Mouse (Mus musculus) liver, adult 2 months (tissue): ENCODE measurements around the gene Cers5.

Experiments
- CTCF ChIP-seq: fragments of 200-500 bp; IDR thresholded peaks from 2 replicates; pipeline ENCODE4 v1.5.1; 2011; ENCODE audit warnings: low read depth, low read length, control low read depth
- POLR2A ChIP-seq: fragments of 200-500 bp; IDR thresholded peaks from 2 replicates; pipeline ENCODE4 v1.6.1; 2011; ENCODE audit warnings: low read length, control low read depth; ENCODE audit not compliant: insufficient read depth; ENCODE audit errors: extremely low read depth

DNA sequence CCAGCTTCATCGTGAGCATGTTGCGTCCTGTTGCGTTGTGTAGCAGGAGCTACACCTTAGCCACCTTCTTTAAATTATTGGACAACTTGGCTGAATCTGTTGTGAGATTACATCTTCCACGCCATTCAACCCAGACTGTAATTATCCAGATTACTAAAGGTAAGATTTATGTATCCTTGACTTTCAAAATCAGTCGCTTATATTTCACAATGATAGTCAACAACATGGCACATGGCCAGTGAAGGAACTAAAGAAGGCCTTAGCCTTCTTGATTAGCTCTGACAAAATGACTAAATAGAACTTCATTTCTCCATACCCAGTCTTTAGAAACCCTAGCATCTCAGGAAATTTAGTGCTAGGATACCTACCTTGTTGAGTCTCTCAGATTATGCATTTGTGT lies 39.5 kb downstream of the Cers5 start:
- TF ChIP-seq CTCF: no peak
- TF ChIP-seq POLR2A: no peak
